Mouse (Mus musculus) intestine, embryonic 15.5 days (tissue): Measurements from ENCODE around the gene Ttk. TPM values are rescaled to one million over a fixed set of nuclear protein-coding genes. Genes with fewer than 3 reads are reported as not detected.

Experiments used
- ATAC-seq: fragments of 200-750 bp; cut with Nextera tagmentation; 2 replicates; pipeline ENCODE4 v1.8.0; 2017; ENCODE audit warnings: moderate TSS enrichment, moderate library complexity
- H3K27ac ChIP-seq: fragments of 300-500 bp; sonication (generic); 2 replicates; pipeline ENCODE4 v1.5.1; 2015; ENCODE audit warnings: mild to moderate bottlenecking, inconsistent platforms
- H3K27me3 ChIP-seq: fragments of 300-500 bp; sonication (generic); replicated peaks from 2 replicates; pipeline ENCODE4 v1.6.1; 2015; ENCODE audit warnings: inconsistent platforms
- H3K36me3 ChIP-seq: fragments of 300-500 bp; sonication (generic); 2 replicates; pipeline ENCODE4 v1.6.1; 2015; ENCODE audit warnings: inconsistent platforms
- H3K4me1 ChIP-seq: fragments of 300-500 bp; sonication (generic); replicated peaks from 2 replicates; pipeline ENCODE4 v1.6.1; 2015; ENCODE audit warnings: inconsistent platforms
- H3K4me2 ChIP-seq: fragments of 300-500 bp; sonication (generic); replicated peaks from 2 replicates; pipeline ENCODE4 v1.6.1; 2015; ENCODE audit warnings: mild to moderate bottlenecking, inconsistent platforms
- H3K4me3 ChIP-seq: fragments of 300-500 bp; sonication (generic); replicated peaks from 2 replicates; pipeline ENCODE4 v1.5.1; 2015; ENCODE audit warnings: inconsistent platforms
- H3K9ac ChIP-seq: fragments of 300-500 bp; sonication (generic); 2 replicates; pipeline ENCODE4 v1.6.1; 2015; ENCODE audit warnings: inconsistent platforms
- H3K9me3 ChIP-seq: fragments of 300-500 bp; sonication (generic); 2 replicates; pipeline ENCODE4 v1.6.1; 2016; ENCODE audit warnings: inconsistent platforms
- WGBS: fragments of 180-500 bp; shearing (Covaris S2); methylation state at CpG from one replicate; pipeline ENCODE4 v1.1.7; 2015; 5-methylcytosine and 5-hydroxymethylcytosine counted together
- polyA plus RNA-seq: library from polyadenylated mRNA; unstranded; fragments of >200 nt; fragmentation: Nextera tagmentation; extraction: Ambion mirVana; gene quantifications from 2 replicates; pipeline ENCODE4 v1.2.1, GENCODE M21; 2015

Gene Ttk
- polyA plus RNA-seq: 23.5 and 25.9 TPM in 2 replicates

DNA sequence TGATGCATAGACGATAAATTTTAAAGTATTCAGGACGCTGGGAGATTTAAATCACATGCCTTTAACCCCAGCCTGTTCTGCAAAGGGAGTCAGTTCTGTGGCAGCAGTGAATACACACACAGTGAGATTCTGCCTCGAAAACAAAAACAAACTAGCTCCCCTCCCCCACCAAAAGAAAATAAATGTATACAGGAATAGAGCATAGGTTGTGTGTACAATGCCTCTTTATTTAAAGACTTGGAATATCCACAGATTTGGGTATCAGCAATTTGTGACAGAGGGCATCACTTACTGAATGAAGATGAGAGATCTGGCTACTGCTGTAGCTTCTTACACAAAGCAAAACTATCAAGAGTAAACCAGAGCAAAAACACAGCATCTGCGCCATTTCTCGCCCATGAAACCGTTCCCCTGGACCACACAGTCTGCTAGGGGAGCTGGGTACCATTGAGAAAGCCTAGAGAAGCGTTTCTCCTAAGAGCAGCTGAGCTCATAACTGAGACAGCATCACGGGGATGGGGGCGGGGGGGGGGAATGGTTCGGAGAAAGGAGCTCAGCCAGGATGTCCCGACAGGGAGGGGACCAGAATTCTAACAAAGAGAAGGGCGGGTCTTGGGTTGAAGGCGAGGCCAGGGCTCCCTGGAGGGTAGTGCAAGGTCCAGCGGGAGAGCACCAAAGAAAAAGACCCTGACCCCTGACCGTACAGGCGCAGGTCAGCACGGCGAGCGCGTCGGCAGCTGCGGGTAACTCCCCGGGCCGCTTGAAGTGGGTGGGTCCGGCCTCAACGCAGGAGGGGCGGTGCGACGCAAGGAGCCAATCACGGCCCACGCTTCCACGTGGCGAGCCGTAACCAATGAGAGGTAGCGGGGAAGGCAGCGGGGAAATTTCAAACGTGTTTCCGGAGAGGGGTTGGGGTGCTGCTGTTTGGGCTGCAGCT, at the start of gene Ttk:
TSS of gene Ttk (plus strand) at position 879 of the 937 bp plus-strand sequence.
- Histone ChIP-seq H3K4me3 (peak within 1 kb of the TSS; percentile 94), H3K27me3 (no peaks in the 10 kb centered on the region), H3K4me2 (peak within 1 kb of the TSS; percentile 80), H3K27ac (peak within 1 kb of the TSS; percentile 62), H3K4me1 (0 out of 2 replicates have a peak, but pooled peaks cover 6% of the 10 kb centered on the region), H3K36me3 (no peaks in the 10 kb centered on the region), H3K9me3 (no peaks in the 10 kb centered on the region), H3K9ac (peak within 1 kb of the TSS; percentile 82)
- WGBS: 1% methylated on average over 38 of the region's 38 CpGs
- peak; percentile 100 for ATAC-seq

DNA sequence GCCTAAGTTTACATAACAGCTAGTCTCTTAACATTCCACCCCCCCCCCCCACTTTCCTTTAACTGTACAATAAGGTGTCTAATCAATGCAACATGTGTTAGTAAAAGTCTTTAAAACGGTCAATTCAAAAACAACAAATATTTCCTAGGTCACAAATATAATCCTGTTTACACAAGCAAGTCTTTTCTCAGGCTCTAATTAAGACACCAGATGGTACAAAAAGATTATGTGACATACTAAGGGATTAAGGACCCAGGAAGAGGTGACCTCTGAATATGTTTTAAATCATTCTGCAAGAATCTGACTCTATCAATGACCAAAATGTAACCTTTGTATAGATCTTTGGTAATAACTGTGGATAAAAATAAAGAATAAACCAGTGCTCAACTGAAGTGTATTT, 49.0 kb upstream of the Ttk start:
- Histone ChIP-seq H3K4me3 (no peak overlapping the region), H3K4me2 (no peak overlapping the region), H3K27ac (no peak overlapping the region), H3K36me3 (no peaks in the 10 kb centered on the region), H3K9ac (no peak overlapping the region), H3K9me3 (no peaks in the 10 kb centered on the region), H3K4me1 (no peaks in the 10 kb centered on the region), H3K27me3 (no peaks in the 10 kb centered on the region)
- 76% methylated on average over 1 of the region's 1 CpGs for WGBS
- ATAC-seq: no peak

DNA sequence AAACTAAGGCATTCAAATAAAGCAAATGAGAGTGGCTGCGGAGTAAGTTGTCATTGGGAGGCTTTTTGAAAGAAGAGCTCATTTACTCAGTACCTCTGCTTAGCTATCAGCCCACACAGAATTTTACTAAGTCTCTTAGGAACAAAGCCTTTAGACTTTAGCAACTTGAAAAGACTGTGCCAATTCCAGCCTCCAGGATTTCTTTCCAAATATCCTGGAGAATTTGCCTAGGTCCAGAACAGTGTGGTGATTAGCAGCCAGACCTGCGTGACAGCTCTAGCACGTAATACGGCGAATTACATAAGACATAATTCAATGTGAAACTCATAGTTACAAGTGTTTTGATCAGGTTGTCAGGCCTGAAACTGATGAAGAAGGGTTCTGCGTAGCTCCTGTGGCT, 45.2 kb upstream of the Ttk start:
- no peak for ATAC-seq
- Histone ChIP-seq H3K36me3 (no peaks in the 10 kb centered on the region), H3K4me2 (no peak overlapping the region), H3K27me3 (no peaks in the 10 kb centered on the region), H3K9ac (no peak overlapping the region), H3K27ac (no peak overlapping the region), H3K4me3 (no peak overlapping the region), H3K9me3 (no peaks in the 10 kb centered on the region), H3K4me1 (no peaks in the 10 kb centered on the region)
- WGBS: 94% methylated on average over 6 of the region's 6 CpGs

DNA sequence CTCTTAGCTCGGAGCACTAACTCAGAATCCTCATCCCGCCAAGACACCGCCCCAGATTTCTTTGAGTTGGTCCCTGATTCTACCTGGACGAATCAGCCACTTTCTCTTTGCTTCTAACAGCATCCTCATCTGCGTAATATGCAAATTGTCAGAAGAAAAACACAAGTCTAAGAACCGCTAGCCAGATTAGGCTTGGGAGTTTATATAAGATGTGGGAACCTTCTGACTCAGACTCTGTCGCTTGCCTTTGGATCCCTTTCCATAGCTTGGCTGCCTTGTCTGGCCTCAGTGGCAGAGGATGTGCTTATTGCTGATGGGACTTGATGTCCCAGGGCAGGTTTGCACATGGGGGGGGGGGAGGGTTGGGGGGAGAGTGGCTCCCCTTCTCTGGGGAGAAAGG, 37.6 kb upstream of the Ttk start:
- Histone ChIP-seq H3K9ac (no peak overlapping the region), H3K4me1 (no peaks in the 10 kb centered on the region), H3K4me2 (no peak overlapping the region), H3K9me3 (no peaks in the 10 kb centered on the region), H3K27me3 (no peaks in the 10 kb centered on the region), H3K27ac (no peak overlapping the region), H3K36me3 (no peaks in the 10 kb centered on the region), H3K4me3 (no peak overlapping the region)
- WGBS: 88% methylated on average over 7 of the region's 7 CpGs
- no peak for ATAC-seq

DNA sequence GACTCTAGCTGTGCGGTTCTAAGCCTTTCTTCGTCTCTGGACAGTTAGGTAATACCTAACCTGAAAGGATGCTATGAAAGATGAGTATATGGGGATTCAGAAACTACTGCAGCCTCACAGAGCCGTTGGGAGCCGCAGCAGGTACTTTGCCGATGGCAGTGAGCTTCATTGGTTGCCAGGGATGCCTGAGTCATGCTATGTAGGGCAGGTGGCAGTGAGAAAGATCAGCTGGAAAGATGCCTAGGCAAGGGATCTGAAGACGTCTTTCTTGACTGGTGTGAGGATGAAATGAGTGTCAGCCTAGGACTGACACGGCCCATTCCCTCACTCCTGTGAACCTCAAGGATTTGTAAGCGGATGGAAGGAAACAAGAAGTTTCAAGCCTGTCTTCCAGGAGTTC, 36.6 kb upstream of the Ttk start:
- no peaks in the 10 kb centered on the region for H3K27me3 ChIP-seq
- ATAC-seq: no peak
- no peak overlapping the region for H3K9ac ChIP-seq
- H3K36me3 ChIP-seq: no peaks in the 10 kb centered on the region
- H3K27ac ChIP-seq: no peak overlapping the region
- whole genome bisulfite sequencing: 83% methylated on average over 8 of the region's 8 CpGs
- no peak overlapping the region for H3K4me2 ChIP-seq
- no peaks in the 10 kb centered on the region for H3K4me1 ChIP-seq
- no peak overlapping the region for H3K4me3 ChIP-seq
- no peaks in the 10 kb centered on the region for H3K9me3 ChIP-seq

DNA sequence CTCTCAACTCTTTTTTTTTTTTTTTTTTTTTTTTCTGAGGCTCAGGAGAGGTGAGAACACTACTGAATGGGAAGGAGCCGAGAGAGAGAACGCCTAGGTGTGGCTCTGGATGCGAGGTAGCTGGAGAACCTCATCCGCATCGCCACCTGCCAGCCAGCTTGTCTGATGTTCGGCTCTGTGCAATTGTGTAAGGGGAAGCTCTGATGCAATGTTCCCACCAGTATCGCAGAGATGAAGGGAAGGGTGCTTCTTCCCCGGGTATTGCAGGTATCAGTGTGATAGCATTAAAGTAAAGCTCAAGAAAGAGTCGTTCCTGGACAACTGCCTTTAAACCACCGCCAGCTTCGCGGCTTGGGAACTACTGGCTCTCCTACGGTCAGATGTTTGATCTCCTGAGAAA, 30.1 kb upstream of the Ttk start:
- no peaks in the 10 kb centered on the region for H3K36me3 ChIP-seq
- no peaks in the 10 kb centered on the region for H3K9me3 ChIP-seq
- no peak for ATAC-seq
- peaks cover 4% of the 10 kb centered on the region; the same call in 1 of the 2 replicates for H3K27me3 ChIP-seq
- WGBS: 59% methylated on average over 13 of the region's 13 CpGs
- no peak overlapping the region for H3K4me3 ChIP-seq
- no peak overlapping the region; the same call in 1 of the 2 replicates for H3K4me2 ChIP-seq
- H3K4me1 ChIP-seq: peaks cover 6% of the 10 kb centered on the region; the same call in 1 of the 2 replicates
- no peak overlapping the region for H3K27ac ChIP-seq
- H3K9ac ChIP-seq: no peak overlapping the region

DNA sequence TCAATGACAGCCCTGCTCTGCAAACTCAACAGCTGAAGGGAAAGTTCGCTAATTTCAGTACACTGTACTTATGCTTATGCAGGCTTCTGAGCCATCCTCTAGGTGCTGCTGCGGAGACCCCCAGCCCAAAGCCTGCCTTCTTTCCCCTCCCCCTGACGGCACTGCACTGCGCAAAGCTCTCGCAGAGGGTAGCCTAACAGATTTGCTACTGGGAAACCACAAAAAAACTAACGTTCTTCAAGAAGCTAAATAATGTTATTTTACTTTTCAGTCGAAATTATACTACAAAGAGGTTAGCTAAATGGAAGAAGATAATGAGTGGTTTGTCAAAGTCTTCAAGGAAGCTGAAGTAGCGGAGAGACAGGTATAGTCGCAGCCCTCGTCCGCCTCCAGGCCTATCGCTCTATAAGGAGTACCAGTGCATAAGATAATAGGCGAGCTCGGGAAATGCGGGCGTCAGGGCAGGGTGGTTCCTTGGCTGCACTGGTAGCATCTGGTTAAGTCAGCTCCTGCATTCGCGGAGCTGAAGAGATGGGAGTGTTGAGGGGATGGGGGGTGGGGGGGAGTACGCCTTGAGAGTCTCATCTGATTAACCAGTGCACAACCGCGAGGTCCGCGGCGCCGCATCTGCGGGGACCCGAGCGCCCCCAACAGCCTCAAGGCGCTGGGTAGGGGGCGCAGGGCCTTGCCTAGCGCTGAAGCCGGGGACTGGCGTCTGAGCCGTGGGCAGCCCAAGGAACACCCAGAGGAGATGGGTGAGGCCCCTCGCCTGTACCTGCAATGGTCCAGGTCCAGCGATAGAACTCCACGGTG, 29.1 kb upstream of the Ttk start:
- peak overlapping the region; percentile 56 for H3K4me3 ChIP-seq
- peak; percentile 77 for ATAC-seq
- 2% methylated on average over 37 of the region's 37 CpGs for WGBS
- H3K27ac ChIP-seq: peak overlapping the region; percentile 24; the same call in 1 of the 2 replicates
- H3K9ac ChIP-seq: peak overlapping the region; percentile 56
- H3K9me3 ChIP-seq: no peaks in the 10 kb centered on the region
- H3K4me2 ChIP-seq: peak overlapping the region; percentile 95
- peaks cover 4% of the 10 kb centered on the region; the same call in 1 of the 2 replicates for H3K27me3 ChIP-seq
- peaks cover 6% of the 10 kb centered on the region; the same call in 1 of the 2 replicates for H3K4me1 ChIP-seq
- H3K36me3 ChIP-seq: no peaks in the 10 kb centered on the region

DNA sequence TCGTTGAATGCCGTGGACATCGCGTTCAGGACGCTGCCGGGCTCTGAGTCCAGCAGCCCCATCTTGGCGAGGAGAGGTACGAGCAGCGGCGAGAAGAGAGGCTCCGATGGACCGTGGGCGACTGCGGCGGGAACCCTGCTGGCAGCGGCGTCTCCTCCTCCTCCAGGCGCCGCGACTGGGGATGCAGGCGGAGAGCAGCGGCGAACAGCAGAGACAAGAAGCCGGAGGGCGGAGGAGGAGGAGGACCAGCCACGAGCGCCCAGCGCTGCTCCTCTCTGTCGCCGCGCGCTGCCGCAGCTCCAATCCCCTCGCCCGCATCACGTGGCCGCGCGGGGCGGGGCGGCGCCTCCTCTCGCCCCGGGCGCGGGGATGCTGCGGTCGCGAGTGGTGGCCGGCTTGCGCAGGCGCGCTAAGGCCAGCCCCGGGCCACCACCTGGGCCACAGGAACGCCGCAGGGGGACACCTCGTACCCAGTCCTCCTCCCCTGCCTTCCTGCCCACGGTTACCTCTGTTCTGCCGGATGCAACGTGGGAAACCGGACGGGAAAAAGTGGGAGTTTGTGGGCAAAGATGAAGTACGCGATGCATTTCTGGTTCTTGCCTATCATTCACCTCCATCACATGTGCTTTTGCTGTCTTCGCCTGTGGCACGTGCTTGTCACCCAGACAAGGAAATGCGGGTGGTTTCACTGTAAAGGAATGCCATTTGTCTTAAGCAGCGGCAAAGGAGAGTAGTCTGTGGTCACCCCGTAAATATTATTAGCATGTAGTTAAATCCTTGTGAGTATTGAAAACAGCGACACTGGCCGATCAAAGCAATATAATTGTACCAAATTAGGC, 28.3 kb upstream of the Ttk start, which contains the start of gene Elovl4:
TSS of gene Elovl4 (minus strand) at position 301 of the 839 bp plus-strand sequence.
- Histone ChIP-seq H3K27ac (peak within 1 kb of the TSS; percentile 24; the same call in 1 of the 2 replicates), H3K4me1 (peaks cover 6% of the 10 kb centered on the region; the same call in 1 of the 2 replicates), H3K27me3 (peaks cover 4% of the 10 kb centered on the region; the same call in 1 of the 2 replicates)

DNA sequence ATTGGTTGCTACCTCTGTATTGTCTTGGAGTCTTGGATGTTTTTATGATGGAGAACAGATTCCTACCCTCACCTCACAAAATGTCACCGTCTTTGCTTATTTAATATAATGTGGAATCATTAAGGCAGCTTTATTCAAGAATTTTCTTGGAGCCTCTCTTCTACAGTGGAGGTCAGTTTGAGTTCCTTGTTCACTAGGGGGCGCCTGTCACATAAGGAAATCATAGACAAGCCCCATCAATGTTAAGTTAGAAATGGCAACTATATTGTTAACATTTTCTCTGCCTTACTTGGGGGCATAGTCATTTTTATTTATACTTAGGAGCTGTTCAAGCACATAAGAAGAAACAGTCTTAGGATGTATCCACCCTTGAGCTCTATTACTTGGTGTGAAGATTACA, 26.9 kb upstream of the Ttk start:
- peaks cover 6% of the 10 kb centered on the region; the same call in 1 of the 2 replicates for H3K4me1 ChIP-seq
- peaks cover 4% of the 10 kb centered on the region; the same call in 1 of the 2 replicates for H3K27me3 ChIP-seq
- 11% methylated on average over 2 of the region's 2 CpGs for WGBS
- no peaks in the 10 kb centered on the region for H3K9me3 ChIP-seq
- no peak overlapping the region for H3K4me2 ChIP-seq
- H3K4me3 ChIP-seq: no peak overlapping the region
- no peak for ATAC-seq
- H3K9ac ChIP-seq: no peak overlapping the region
- no peak overlapping the region for H3K27ac ChIP-seq
- no peaks in the 10 kb centered on the region for H3K36me3 ChIP-seq

More for the DNA sequence above, 28.3 kb upstream of the Ttk start, which contains the start of gene Elovl4:
- peak within 1 kb of the TSS; percentile 56 for H3K4me3 ChIP-seq
- H3K9ac ChIP-seq: peak within 1 kb of the TSS; percentile 56
- ATAC-seq: peak; percentile 90
- H3K4me2 ChIP-seq: peak within 1 kb of the TSS; percentile 95
- WGBS: 2% methylated on average over 71 of the region's 71 CpGs
- no peaks in the 10 kb centered on the region for H3K36me3 ChIP-seq
- H3K9me3 ChIP-seq: no peaks in the 10 kb centered on the region

DNA sequence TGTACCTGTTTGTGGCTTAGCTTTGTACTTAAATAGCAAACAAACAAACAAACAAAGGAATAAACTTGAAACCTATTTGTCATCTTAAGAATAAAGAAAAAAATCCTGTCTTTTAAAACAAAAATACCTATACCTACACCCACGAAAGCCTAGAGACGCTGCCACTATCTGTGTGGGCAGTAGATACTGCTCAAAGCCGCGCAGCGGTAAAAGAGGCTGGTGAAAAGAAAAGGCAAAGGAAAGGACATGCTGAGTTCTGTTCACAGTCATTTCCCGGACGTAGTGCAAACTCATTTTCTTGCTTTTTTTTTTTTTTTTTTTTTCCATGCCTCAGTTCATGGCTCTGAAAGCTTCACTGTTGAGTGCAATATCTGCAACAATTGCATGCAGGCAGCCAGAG, 15.3 kb upstream of the Ttk start:
- WGBS: 80% methylated on average over 7 of the region's 7 CpGs
- no peak overlapping the region for H3K4me2 ChIP-seq
- H3K27ac ChIP-seq: no peak overlapping the region
- no peaks in the 10 kb centered on the region for H3K4me1 ChIP-seq
- H3K27me3 ChIP-seq: no peaks in the 10 kb centered on the region
- no peak overlapping the region for H3K9ac ChIP-seq
- no peak for ATAC-seq
- no peak overlapping the region for H3K4me3 ChIP-seq
- no peaks in the 10 kb centered on the region for H3K36me3 ChIP-seq
- no peaks in the 10 kb centered on the region for H3K9me3 ChIP-seq

DNA sequence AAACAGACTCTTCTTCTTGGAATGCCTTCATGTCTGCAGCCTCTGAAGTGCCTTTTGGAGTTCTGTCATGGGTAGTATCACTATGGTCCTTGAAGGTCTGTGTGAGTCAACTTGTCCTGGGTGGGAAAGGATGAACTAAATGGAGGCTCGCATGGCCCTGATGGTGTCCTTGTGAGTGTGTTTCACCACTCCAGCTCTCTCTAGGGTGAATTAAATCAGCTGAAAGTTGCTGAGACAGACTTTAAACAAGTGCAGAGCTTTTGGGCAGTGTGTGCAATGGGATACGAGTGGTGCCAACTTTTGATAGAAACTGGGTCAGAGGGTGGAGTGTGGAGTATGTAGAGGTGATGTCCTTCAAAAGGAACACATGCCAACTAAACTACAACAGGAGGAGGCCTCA, 13.5 kb upstream of the Ttk start:
- Histone ChIP-seq H3K4me2 (no peak overlapping the region), H3K9ac (no peak overlapping the region), H3K27ac (no peak overlapping the region), H3K36me3 (no peaks in the 10 kb centered on the region), H3K4me1 (no peaks in the 10 kb centered on the region), H3K27me3 (no peaks in the 10 kb centered on the region), H3K9me3 (no peaks in the 10 kb centered on the region), H3K4me3 (no peak overlapping the region)
- WGBS: 90% methylated on average over 2 of the region's 2 CpGs
- ATAC-seq: no peak
